Mouse (Mus musculus) kidney, embryonic 14.5 days (tissue): ENCODE data around the gene Cnot3. TPM values are rescaled to one million over a fixed set of nuclear protein-coding genes. Genes with fewer than 3 reads are reported as not detected.
A peak's percentile ranks its signal among the peaks of the same experiment; 100 is the strongest.
"Not testable (repeated sequence)": the region's sequence is repeated elsewhere in the genome, so short reads cannot be mapped to it uniquely, and the experiment has no call there.

ENCODE experiments used
- ATAC-seq: fragments of 200-750 bp; cut with Nextera tagmentation; 2 replicates; pipeline ENCODE4 v1.8.0; 2017; ENCODE audit warnings: moderate number of reproducible peaks, mild to moderate bottlenecking, moderate TSS enrichment, moderate library complexity; ENCODE audit not compliant: low FRiP score, low TSS enrichment
- H3K27ac ChIP-seq: fragments of 300-500 bp; sonication (generic); 2 replicates; pipeline ENCODE4 v1.5.1; 2014; ENCODE audit warnings: low read depth, mild to moderate bottlenecking, low read length, moderate library complexity, mixed read lengths
- H3K27me3 ChIP-seq: fragments of 300-500 bp; sonication (generic); 2 replicates; pipeline ENCODE4 v1.6.1; 2014; ENCODE audit warnings: mild to moderate bottlenecking, low read length; ENCODE audit not compliant: control insufficient read depth, insufficient read depth
- H3K36me3 ChIP-seq: fragments of 300-500 bp; sonication (generic); 2 replicates; pipeline ENCODE4 v1.6.1; 2014; ENCODE audit warnings: low read length, mixed read lengths; ENCODE audit not compliant: control insufficient read depth, insufficient read depth
- H3K4me1 ChIP-seq: fragments of 300-500 bp; sonication (generic); 2 replicates; pipeline ENCODE4 v1.6.1; 2014; ENCODE audit warnings: low read length, mixed read lengths; ENCODE audit not compliant: control insufficient read depth, insufficient read depth
- H3K4me2 ChIP-seq: fragments of 300-500 bp; sonication (generic); replicated peaks from 2 replicates; pipeline ENCODE4 v1.6.1; 2014; ENCODE audit warnings: low read depth, mild to moderate bottlenecking, low read length
- H3K4me3 ChIP-seq: fragments of 300-500 bp; sonication (generic); 2 replicates; pipeline ENCODE4 v1.5.1; 2014; ENCODE audit warnings: mild to moderate bottlenecking, low read length
- H3K9ac ChIP-seq: fragments of 300-500 bp; sonication (generic); 2 replicates; pipeline ENCODE4 v1.6.1; 2014; ENCODE audit warnings: low read depth, mild to moderate bottlenecking, low read length, moderate library complexity
- H3K9me3 ChIP-seq: fragments of 300-500 bp; sonication (generic); 2 replicates; pipeline ENCODE4 v1.6.1; 2016; ENCODE audit warnings: low read length; ENCODE audit not compliant: control insufficient read depth
- WGBS: fragments of 180-500 bp; shearing (Covaris S2); extraction: QIAGEN DNeasy Blood & Tissue Kit; methylation state at CpG from one replicate; pipeline ENCODE4 v1.1.7; 2014; 5-methylcytosine and 5-hydroxymethylcytosine counted together
- polyA plus RNA-seq: library from polyadenylated mRNA; unstranded; fragments of >200 nt; fragmentation: Nextera tagmentation; extraction: Ambion mirVana; gene quantifications from 2 replicates; pipeline ENCODE4 v1.2.1, GENCODE M21; 2014

The Cnot3 gene
- polyA plus RNA-seq, 1 experiment from 2014 or later: 74.0 TPM

GRCm38 (mm10) chr7:3685400-3686187, 40.5 kb downstream of the Cnot3 start:
- Histone ChIP-seq H3K9me3 (no peaks in the 10 kb centered on the region), H3K4me2 (no peak overlapping the region), H3K36me3 (peaks cover 47% of the 10 kb centered on the region; the same call in 1 of the 2 replicates), H3K27ac (no peak overlapping the region), H3K4me1 (no peaks in the 10 kb centered on the region), H3K9ac (no peak overlapping the region), H3K4me3 (no peak overlapping the region), H3K27me3 (no peaks in the 10 kb centered on the region)
- 86% methylated on average over 31 of the region's 31 CpGs for WGBS
- no peak for ATAC-seq

- H3K4me3 ChIP-seq: peak overlapping the region; percentile 79
- peaks cover 34% of the 10 kb centered on the region; the same call in 1 of the 2 replicates for H3K36me3 ChIP-seq
- 0 out of 2 replicates have a peak overlapping the region, but pooled peaks have one; percentile 94 for H3K27ac ChIP-seq
- ATAC-seq: no peak
- H3K9ac ChIP-seq: peak overlapping the region; percentile 89
- H3K9me3 ChIP-seq: no peaks in the 10 kb centered on the region
- H3K27me3 ChIP-seq: no peaks in the 10 kb centered on the region
- peak overlapping the region; percentile 81 for H3K4me2 ChIP-seq
- 19% methylated on average over 3 of the region's 3 CpGs for WGBS
- H3K4me1 ChIP-seq: peaks cover 15% of the 10 kb centered on the region
Observed at GRCm38 (mm10) chr7:3691919-3692318, 46.9 kb downstream of the Cnot3 start.

DNA sequence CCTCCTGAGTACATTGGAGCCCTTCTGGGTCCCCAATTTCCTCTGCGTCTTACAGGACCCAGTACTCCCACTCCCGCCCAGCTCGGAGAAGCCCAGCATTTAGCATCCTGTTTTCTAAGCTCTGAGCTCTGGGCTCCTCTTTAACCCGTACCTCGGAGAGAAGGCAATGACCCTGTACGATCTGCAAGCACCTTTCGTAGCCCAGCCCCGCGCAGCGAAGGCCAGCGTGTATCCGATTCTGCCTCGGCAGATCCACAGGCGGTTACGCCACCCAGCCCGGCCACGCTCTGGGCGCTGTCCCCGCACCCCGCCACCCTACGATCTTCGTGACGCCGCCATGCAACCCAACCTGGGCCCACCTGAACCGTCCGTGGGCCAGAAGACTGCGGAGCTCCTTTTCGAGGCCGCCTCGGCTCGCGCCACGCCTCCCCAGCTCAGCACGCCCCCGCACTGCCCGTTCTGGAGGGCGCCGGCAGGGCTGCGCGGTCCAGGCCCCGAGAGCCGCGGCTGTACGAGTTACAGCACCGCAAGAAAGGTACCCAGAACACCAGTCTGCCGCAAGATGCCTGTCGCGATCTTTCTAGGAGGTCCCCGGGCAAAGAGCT, 47.4 kb downstream of the Cnot3 start, which contains the start of gene Tsen34:
Gene Tsen34, plus strand, starts transcription at position 482 of the 605 bp plus-strand sequence.
- peaks cover 15% of the 10 kb centered on the region for H3K4me1 ChIP-seq
- H3K4me2 ChIP-seq: peak within 1 kb of the TSS; percentile 81
- WGBS: under 1% methylated on average over 49 of the region's 49 CpGs
- peak within 1 kb of the TSS; percentile 89 for H3K9ac ChIP-seq
- ATAC-seq: peak; percentile 63; the same call in 1 of the 2 replicates
- no peaks in the 10 kb centered on the region for H3K27me3 ChIP-seq
- H3K27ac ChIP-seq: peak within 1 kb of the TSS; percentile 94
- H3K36me3 ChIP-seq: peaks cover 31% of the 10 kb centered on the region
- peak within 1 kb of the TSS; percentile 79 for H3K4me3 ChIP-seq
- H3K9me3 ChIP-seq: no peaks in the 10 kb centered on the region

DNA sequence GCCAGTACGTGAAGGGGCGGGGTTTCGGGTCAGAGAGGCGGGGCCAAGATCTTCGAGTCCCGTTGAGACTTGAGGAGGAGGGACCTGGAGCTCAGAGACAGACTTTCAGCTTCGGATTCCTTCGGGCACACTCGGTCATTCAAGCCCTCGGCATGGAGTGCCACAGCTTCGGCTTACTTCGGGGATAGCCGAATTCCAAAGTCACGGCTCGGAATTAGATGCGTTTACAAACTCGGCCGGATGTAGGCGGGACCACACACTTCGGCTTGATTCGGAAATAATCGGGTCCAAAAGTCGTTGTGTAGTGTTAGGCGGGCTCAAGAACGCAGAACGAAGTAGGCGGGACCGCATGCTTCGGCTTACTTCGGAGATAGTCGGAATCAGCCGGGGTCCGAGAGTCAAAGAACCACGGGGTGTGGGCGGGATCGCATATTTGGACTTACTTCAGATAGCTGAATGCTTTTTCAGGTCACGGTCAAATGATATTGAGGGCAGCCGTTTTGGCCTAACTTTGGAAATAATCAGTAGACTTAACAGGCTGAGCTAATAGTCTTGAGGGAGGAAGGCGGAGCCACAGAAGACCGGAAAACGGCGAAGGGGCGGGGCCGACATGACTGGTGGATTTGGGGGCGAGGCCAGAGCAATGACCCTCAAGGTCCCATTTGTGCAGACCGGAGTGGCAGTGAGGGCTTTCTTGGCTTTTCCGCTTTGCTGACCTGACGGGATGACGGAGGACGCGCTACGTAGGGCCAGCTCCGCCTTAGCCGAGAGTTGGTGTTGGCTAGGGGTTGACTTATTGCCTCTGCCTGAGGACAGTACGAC, 48.1 kb downstream of the Cnot3 start, which contains the start of gene Mboat7:
Gene Mboat7, minus strand, starts transcription at position 537 of the 822 bp plus-strand sequence.
- WGBS: under 1% methylated on average over 55 of the region's 55 CpGs
- Histone ChIP-seq H3K27me3 (no peaks in the 10 kb centered on the region), H3K27ac (peak within 1 kb of the TSS; percentile 94), H3K4me1 (peaks cover 15% of the 10 kb centered on the region), H3K9ac (peak within 1 kb of the TSS; percentile 89), H3K36me3 (peaks cover 34% of the 10 kb centered on the region), H3K4me2 (peak within 1 kb of the TSS; percentile 81), H3K9me3 (no peaks in the 10 kb centered on the region), H3K4me3 (peak within 1 kb of the TSS; percentile 79)
- peak; percentile 91 for ATAC-seq

DNA sequence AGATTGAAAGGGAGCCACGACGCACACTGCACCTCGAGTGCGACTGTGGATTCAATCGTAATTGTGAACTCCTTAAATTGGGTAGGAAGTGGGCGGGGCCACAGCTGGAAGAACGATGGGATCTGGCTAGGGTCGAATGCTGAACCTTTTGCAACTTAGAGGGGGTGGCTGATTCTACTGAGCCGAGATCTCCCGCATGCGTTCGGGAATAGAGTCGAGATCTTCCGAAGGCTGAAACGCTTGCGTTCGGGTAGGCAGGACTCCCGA, 48.7 kb downstream of the Cnot3 start:
- Histone ChIP-seq H3K27ac (peak overlapping the region; percentile 94), H3K36me3 (peaks cover 35% of the 10 kb centered on the region), H3K4me3 (peak overlapping the region; percentile 79), H3K9ac (peak overlapping the region; percentile 89), H3K4me2 (peak overlapping the region; percentile 81), H3K9me3 (no peaks in the 10 kb centered on the region), H3K4me1 (peaks cover 15% of the 10 kb centered on the region), H3K27me3 (no peaks in the 10 kb centered on the region)
- WGBS: 0% methylated on average over 18 of the region's 18 CpGs
- ATAC-seq: no peak

DNA sequence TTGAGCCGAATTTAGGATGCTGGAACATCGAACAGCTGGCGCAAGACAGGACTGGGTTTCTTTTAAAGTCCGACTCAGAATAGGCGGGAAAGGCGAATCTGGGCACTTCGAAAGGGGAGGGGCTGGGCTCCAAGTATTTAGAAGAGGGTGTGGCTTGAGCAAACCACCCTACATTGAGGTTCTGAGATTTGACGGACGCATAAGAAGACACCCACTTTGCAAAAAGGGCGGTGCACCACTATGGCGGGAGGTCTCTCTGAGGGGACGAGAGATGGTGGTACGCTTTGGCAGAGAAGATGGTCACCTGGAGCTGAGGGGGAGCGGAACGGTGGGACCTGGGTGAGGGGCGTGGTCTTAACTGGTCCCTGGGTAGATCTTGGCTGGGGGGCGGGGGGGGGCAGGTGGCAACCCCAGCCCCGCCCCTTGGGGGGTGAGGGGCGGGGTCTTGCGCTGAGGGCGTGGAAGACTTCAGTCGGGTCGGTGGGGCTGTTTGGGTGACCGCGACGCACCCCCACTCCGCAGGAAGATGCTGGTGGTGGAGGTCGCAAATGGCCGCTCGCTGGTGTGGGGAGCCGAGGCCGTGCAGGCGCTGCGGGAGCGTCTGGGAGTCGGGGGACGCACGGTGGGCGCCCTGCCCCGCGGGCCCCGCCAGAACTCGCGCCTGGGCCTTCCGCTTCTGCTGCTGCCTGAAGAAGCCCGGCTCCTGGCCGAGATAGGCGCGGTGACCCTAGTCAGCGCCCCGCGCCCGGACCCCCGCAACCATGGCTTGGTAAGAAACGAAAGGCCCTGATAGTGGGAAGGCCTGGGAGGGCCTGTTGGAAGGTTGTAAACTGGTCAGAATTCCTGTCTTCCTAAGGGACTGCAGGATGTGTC, 49.2 kb downstream of the Cnot3 start:
- Histone ChIP-seq H3K4me2 (peak overlapping the region; percentile 81), H3K4me1 (peaks cover 15% of the 10 kb centered on the region), H3K27me3 (no peaks in the 10 kb centered on the region), H3K27ac (peak overlapping the region; percentile 94), H3K9me3 (no peaks in the 10 kb centered on the region), H3K9ac (peak overlapping the region; percentile 89), H3K36me3 (peaks cover 37% of the 10 kb centered on the region), H3K4me3 (peak overlapping the region; percentile 79)
- peak; percentile 77 for ATAC-seq
- WGBS: under 1% methylated on average over 40 of the region's 55 CpGs

DNA sequence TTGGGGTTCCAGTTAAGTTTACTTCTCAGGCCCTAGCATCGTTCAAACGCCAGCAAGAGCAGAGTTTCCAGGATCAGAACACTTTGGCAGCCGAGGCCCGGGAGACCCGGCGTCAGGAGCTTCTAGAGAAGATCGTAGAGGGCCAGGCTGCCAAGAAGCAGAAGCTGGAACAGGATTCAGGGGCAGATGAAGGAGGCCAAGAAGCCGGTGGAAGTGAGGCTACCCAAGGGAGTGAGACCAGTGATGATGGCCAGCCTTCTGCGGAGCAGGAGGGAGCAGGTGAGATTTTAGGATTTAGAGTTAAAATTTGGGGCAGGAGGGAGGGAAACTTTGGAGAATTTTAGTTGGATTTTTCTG, 49.9 kb downstream of the Cnot3 start:
- H3K9ac ChIP-seq: peak overlapping the region; percentile 89
- H3K9me3 ChIP-seq, H3K27me3 ChIP-seq, ATAC-seq: not testable (repeated sequence)
- peak overlapping the region; percentile 94 for H3K27ac ChIP-seq
- peaks cover 40% of the 10 kb centered on the region for H3K36me3 ChIP-seq
- peak overlapping the region; percentile 81 for H3K4me2 ChIP-seq
- peaks cover 15% of the 10 kb centered on the region for H3K4me1 ChIP-seq
- WGBS: 5% methylated on average over 9 of the region's 9 CpGs
- H3K4me3 ChIP-seq: peak overlapping the region; percentile 79

GRCm38 (mm10) chr7:3698471-3698870, 53.4 kb downstream of the Cnot3 start:
- Histone ChIP-seq H3K9ac (no peak overlapping the region), H3K4me3 (no peak overlapping the region), H3K27ac (no peak overlapping the region), H3K27me3 (no peaks in the 10 kb centered on the region), H3K4me2 (no peak overlapping the region), H3K9me3 (no peaks in the 10 kb centered on the region), H3K4me1 (peaks cover 9% of the 10 kb centered on the region; the same call in 1 of the 2 replicates), H3K36me3 (peaks cover 43% of the 10 kb centered on the region)
- 94% methylated on average over 6 of the region's 6 CpGs for WGBS
- no peak for ATAC-seq
